Mouse (Mus musculus) liver, embryonic 14 days (tissue): ENCODE measurements around the gene Lrrc52. TPM values are rescaled to one million over a fixed set of nuclear protein-coding genes. Genes with fewer than 3 reads are reported as not detected.

Experiments
- polyA plus RNA-seq: library from polyadenylated mRNA; depleted of rRNA; stranded (reverse); fragments of >200 nt; gene quantifications from 2 replicates; pipeline ENCODE4 v1.2.3, GENCODE M21; 2012; rRNA removed

Gene Lrrc52
- polyA plus RNA-seq: not detected in 2 replicates

DNA sequence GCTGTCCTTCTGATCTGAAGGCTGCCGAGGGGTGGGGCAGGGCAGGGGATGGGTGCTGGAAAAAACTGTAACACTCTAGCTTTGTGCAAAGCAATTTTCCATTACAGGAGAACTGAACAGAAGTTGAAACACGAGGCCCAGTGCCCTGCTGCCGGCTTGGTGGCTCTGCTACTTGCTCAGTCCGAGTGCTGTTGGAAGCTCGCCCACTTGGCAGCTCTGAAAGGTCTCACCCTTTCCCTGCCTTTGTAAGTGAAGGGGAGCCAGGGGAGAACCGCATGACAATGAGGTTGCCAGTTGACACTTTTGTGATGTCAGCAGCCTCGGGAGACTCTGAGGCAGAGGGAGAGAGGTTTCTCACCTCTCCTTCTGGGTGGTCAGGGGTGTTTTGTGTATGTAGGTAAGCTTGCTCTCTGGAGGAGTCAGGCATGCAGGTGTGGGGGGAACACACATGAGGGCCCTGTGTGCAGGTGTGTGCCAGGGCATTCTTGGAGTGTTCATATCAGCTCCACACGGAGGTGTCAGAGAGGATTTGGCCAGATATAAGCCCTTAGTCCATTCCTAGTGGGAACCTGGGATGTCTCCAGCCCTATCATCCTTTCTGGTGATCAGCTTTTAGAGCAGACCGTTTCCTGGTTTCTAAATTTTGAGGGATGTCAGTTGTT is at the start of gene Lrrc52:
TSS of gene Lrrc52 (minus strand) at position 16 of the 662 bp plus-strand sequence.

Other genes with a start within 250 kb of the Lrrc52 start
- gene Uck2, start 181.5 kb downstream of the Lrrc52 start, polyA plus RNA-seq: 17.4 and 18.8 TPM in 2 replicates
- 46.7 and 51.4 TPM in 2 replicates for gene Tmco1, start 158.4 kb downstream of the Lrrc52 start, polyA plus RNA-seq
- gene Aldh9a1, start 116.8 kb downstream of the Lrrc52 start, polyA plus RNA-seq: 27.2 and 31.4 TPM in 2 replicates
- 275 and 307 TPM in 2 replicates for gene Mgst3, start 72.9 kb downstream of the Lrrc52 start, polyA plus RNA-seq
- gene Rxrg, start 131.6 kb upstream of the Lrrc52 start, polyA plus RNA-seq: 0.05 and 0.25 TPM in 2 replicates
- 0.07 and 0.08 TPM in 2 replicates for gene Lmx1a, start 222.5 kb upstream of the Lrrc52 start, polyA plus RNA-seq